ENCODE assay signal across 24 mouse cellular contexts in the genomic region with DNA sequence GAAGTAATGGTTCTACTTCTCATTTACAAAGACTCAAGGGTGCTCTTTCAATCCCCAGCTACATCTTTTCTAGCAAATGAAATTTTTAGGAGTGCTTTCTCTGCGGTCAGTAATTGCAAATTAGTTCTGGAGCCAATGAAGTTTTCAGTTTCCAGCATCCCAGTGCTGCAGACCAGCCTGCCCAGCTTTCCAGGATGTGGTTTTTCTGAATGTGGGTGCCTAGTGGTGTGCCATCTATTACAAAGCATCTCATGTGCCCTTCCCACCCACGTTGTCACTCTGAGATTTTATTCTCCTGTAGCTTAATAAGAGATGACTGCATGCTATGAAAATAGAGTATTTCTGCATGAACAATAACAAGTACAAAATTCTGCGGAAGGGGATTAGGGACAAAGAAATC.
"Had no signal": no experiment of that assay in that cellular context is flagged by ENCODE, and none has a peak within 500 bp of the region (broad histone marks: within the 10 kb centered on the region; RNA-seq: fewer than 3 reads in every experiment).

No protein-coding gene starts in this region.

- ATAC-seq: inflammation-experienced regulatory T-cells, adult 6 months; intestine, embryonic 15.5 days; liver, embryonic 12.5 days had no signal

- H3K4me3 ChIP-seq: heart, adult 2 months; hindbrain, embryonic 10.5 days; intestine, embryonic 15.5 days; kidney, embryonic 15.5 days; limb, embryonic 13.5 days; limb, embryonic 15.5 days; liver, embryonic 12.5 days had no signal

- H3K36me3 ChIP-seq: hindbrain, embryonic 10.5 days; intestine, embryonic 15.5 days; kidney, embryonic 15.5 days; limb, embryonic 13.5 days; limb, embryonic 15.5 days; liver, embryonic 12.5 days had no signal

- DNase-seq: gastrocnemius, postnatal 14 days; gastrocnemius, postnatal 36 days; heart, adult 11 months; heart, adult 2 months; heart, postnatal 10 days; heart, postnatal 4 days; kidney, adult 11 months; kidney, adult 2 months; kidney, adult 9 months; kidney, postnatal 14 days; kidney, postnatal 36 days; layer of hippocampus, adult 9-11 months; layer of hippocampus, postnatal 36 days; left cerebral cortex, postnatal 4 days had no signal

- H3K9me3 ChIP-seq: hindbrain, embryonic 10.5 days; intestine, embryonic 15.5 days; kidney, embryonic 15.5 days; limb, embryonic 13.5 days; limb, embryonic 15.5 days; liver, embryonic 12.5 days had no signal

- H3K9ac ChIP-seq: hindbrain, embryonic 14.5 days; intestine, embryonic 15.5 days; kidney, embryonic 15.5 days; limb, embryonic 13.5 days; limb, embryonic 15.5 days; liver, embryonic 12.5 days had no signal

- H3K4me2 ChIP-seq: heart, embryonic 11.5 days; hindbrain, embryonic 14.5 days; intestine, embryonic 15.5 days; kidney, embryonic 15.5 days; limb, embryonic 13.5 days; limb, embryonic 15.5 days; liver, embryonic 12.5 days had no signal

- H3K4me1 ChIP-seq: hindbrain, embryonic 10.5 days; intestine, embryonic 15.5 days; kidney, embryonic 15.5 days; limb, embryonic 13.5 days; limb, embryonic 15.5 days; liver, embryonic 12.5 days had no signal

- H3K27me3 ChIP-seq: intestine, embryonic 15.5 days; kidney, embryonic 15.5 days; limb, embryonic 13.5 days; limb, embryonic 15.5 days; liver, embryonic 12.5 days had no signal

- H3K27ac ChIP-seq: heart, adult 2 months; hindbrain, embryonic 10.5 days; hindbrain, embryonic 14.5 days; intestine, embryonic 15.5 days; kidney, embryonic 15.5 days; kidney, postnatal 0 days; limb, embryonic 13.5 days; limb, embryonic 15.5 days; liver, embryonic 12.5 days had no signal
